Mouse (Mus musculus) kidney, postnatal 0 days (tissue): ENCODE measurements around the gene Slc39a3. TPM values are rescaled to one million over a fixed set of nuclear protein-coding genes. Genes with fewer than 3 reads are reported as not detected.

ENCODE experiments used
- ATAC-seq: fragments of 200-750 bp; cut with Nextera tagmentation; replicated peaks from 2 replicates; pipeline ENCODE4 v1.8.0; 2017; ENCODE audit warnings: low read depth, moderate number of reproducible peaks, moderate TSS enrichment, moderate library complexity; ENCODE audit not compliant: low FRiP score
- DNase-seq: peaks from one replicate; pipeline ENCODE4 v3.0.0-alpha.2; 2016; ENCODE audit warnings: low spot score
- H3K27ac ChIP-seq: fragments of 300-500 bp; sonication (generic); 2 replicates; pipeline ENCODE4 v1.5.1; 2014; ENCODE audit warnings: mild to moderate bottlenecking
- H3K27me3 ChIP-seq: fragments of 300-500 bp; sonication (generic); 2 replicates; pipeline ENCODE4 v1.6.1; 2014; ENCODE audit warnings: low read length, mixed read lengths; ENCODE audit not compliant: insufficient read depth
- H3K36me3 ChIP-seq: fragments of 300-500 bp; sonication (generic); 2 replicates; pipeline ENCODE4 v1.6.1; 2014; ENCODE audit warnings: low read length, mixed read lengths; ENCODE audit not compliant: insufficient read depth
- H3K4me1 ChIP-seq: fragments of 300-500 bp; sonication (generic); replicated peaks from 2 replicates; pipeline ENCODE4 v1.6.1; 2014; ENCODE audit warnings: antibody characterized with exemption, low read length, mixed read lengths; ENCODE audit not compliant: insufficient read depth
- H3K4me2 ChIP-seq: fragments of 300-500 bp; sonication (generic); 2 replicates; pipeline ENCODE4 v1.6.1; 2014; ENCODE audit warnings: mild to moderate bottlenecking, low read length, moderate library complexity, mixed read lengths
- H3K4me3 ChIP-seq: fragments of 300-500 bp; sonication (generic); replicated peaks from 2 replicates; pipeline ENCODE4 v1.5.1; 2014; ENCODE audit warnings: low read depth, low read length
- H3K9ac ChIP-seq: fragments of 300-500 bp; sonication (generic); 2 replicates; pipeline ENCODE4 v1.6.1; 2014; ENCODE audit warnings: low read depth, low read length
- H3K9me3 ChIP-seq: fragments of 300-500 bp; sonication (generic); replicated peaks from 2 replicates; pipeline ENCODE4 v1.6.1; 2016; ENCODE audit warnings: low read length, inconsistent platforms, mixed read lengths
- CTCF ChIP-seq: IDR thresholded peaks from 2 replicates; pipeline ENCODE4 v1.5.1; 2016; ENCODE audit warnings: antibody characterized with exemption, low read depth, mild to moderate bottlenecking, moderate library complexity
- whole genome bisulfite sequencing: fragments of 180-500 bp; shearing (Covaris S2); extraction: QIAGEN DNeasy Blood & Tissue Kit; methylation state at CpG from one replicate; pipeline ENCODE4 v1.1.7; 2014; 5-methylcytosine and 5-hydroxymethylcytosine counted together
- polyA plus RNA-seq: library from polyadenylated mRNA; unstranded; fragments of >200 nt; fragmentation: Nextera tagmentation; extraction: Ambion mirVana; gene quantifications from 2 replicates; pipeline ENCODE4 v1.2.1, GENCODE M21; 2015

Gene Slc39a3
- polyA plus RNA-seq, 1 experiment from 2014 or later = 13.4 TPM

GRCm38 (mm10) chr10:81001161-81001560, 36.1 kb downstream of the Slc39a3 start:
- H3K27ac ChIP-seq = no peak overlapping the region
- H3K4me2 ChIP-seq = no peak overlapping the region
- ATAC-seq (no peak), DNase-seq (no peak)
- WGBS = 66% methylated on average over 10 of the region's 10 CpGs
- TF ChIP-seq CTCF = no peak
- H3K27me3 ChIP-seq = no peaks in the 10 kb centered on the region
- H3K9me3 ChIP-seq = no peaks in the 10 kb centered on the region
- no peak overlapping the region for H3K4me3 ChIP-seq
- H3K36me3 ChIP-seq = no peaks in the 10 kb centered on the region
- no peak overlapping the region for H3K9ac ChIP-seq
- 0 out of 2 replicates have a peak, but pooled peaks cover 4% of the 10 kb centered on the region for H3K4me1 ChIP-seq

GRCm38 (mm10) chr10:81000197-81001062, 36.8 kb downstream of the Slc39a3 start:
- no peaks in the 10 kb centered on the region for H3K36me3 ChIP-seq
- 0 out of 2 replicates have a peak, but pooled peaks cover 4% of the 10 kb centered on the region for H3K4me1 ChIP-seq
- no peaks in the 10 kb centered on the region for H3K9me3 ChIP-seq
- H3K4me2 ChIP-seq = 0 out of 2 replicates have a peak overlapping the region, but pooled peaks have one; percentile 13
- no peak overlapping the region for H3K27ac ChIP-seq
- TF ChIP-seq CTCF = no peak
- WGBS = 39% methylated on average over 28 of the region's 28 CpGs
- no peak for ATAC-seq
- H3K4me3 ChIP-seq = no peak overlapping the region
- DNase-seq = no peak
- no peak overlapping the region for H3K9ac ChIP-seq
- no peaks in the 10 kb centered on the region for H3K27me3 ChIP-seq

DNA sequence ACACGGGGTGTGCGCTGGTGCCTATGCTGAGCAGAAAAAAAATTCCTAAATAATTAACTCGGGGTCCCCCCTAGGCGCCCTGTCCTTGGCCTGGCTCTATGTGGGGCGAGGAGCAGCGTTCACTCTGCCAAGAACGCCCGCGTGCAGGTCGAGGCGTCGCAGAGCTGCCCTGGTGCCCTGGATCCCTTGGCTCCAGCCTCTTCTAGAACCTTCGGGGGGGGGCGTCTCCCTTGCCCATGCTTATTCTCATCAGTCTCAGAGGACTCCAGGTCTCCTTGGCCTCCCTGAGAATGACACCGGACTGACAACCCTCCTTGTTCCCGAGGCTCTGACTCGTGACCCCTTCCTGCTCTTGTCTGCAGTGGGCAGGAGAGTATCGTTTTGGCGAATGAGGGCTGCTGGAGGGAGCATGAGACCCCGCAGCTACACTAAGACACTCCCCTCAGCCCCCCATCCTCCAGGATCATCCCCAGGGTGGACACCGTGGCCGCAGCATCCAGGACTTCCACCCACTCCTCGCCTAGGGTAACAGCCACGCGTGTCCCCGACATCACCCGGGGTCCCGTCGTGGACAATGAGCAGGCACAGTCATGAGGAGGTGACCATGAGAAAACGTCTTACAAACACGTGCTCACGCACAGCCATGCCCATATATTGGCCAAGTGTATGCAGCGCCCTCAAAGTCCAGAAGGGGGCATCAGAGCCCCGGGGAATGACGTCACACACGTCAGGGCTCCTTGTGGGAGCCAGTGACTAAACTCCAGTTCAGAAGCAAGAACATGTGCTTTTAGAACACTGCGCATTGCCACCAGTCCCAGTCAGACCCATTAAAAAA, 37.6 kb downstream of the Slc39a3 start:
- Histone ChIP-seq H3K27ac (no peak overlapping the region), H3K36me3 (no peaks in the 10 kb centered on the region), H3K4me3 (no peak overlapping the region), H3K4me1 (0 out of 2 replicates have a peak, but pooled peaks cover 6% of the 10 kb centered on the region), H3K9ac (no peak overlapping the region), H3K27me3 (no peaks in the 10 kb centered on the region), H3K4me2 (no peak overlapping the region), H3K9me3 (no peaks in the 10 kb centered on the region)
- 28% methylated on average over 37 of the region's 37 CpGs for WGBS
- peak; percentile 81 for DNase-seq
- peak; percentile 90 for TF ChIP-seq CTCF
- ATAC-seq = peak; percentile 80

DNA sequence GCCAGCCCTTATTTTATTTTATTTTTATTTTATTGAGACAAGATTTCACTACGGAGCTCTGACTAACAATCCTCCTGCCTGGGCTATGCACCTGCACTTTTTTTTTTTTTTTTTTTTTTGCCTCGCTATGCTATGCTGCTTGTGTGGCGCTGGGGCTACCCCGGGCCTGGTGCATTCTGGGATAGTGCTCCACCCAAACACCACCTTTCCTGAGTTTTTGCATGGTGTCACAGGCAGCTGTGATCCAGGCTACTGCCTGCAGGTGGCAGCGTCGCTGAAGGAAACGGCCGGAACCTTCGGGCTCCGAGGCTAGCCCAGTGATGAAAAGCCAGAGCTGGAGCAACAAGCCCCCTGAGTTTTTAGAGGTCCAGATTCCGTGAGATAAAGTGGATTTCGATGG, 38.4 kb downstream of the Slc39a3 start:
- 0 out of 2 replicates have a peak, but pooled peaks have one; percentile 16 for ATAC-seq

DNA sequence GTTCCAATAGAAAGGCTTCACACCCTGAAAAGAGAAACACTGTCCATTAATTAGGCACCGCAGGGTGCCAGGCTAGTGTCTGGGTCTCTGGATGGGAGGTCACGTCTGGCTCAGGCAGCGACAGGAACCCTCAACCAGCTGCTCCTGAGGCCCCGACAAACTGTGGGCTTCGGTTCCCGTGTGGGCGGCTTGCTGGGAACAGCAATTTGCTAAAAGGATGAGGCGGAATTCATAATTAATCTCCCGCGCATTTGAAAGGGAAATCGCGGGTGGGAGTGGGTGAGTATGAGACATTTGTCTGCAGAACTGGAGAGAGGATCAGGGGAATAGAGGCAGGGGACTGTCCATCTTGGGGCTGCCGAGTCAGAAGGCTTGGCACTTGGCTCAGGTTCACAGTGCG, 39.2 kb downstream of the Slc39a3 start:
- no peak overlapping the region for H3K27ac ChIP-seq

More for the DNA sequence above, 38.4 kb downstream of the Slc39a3 start:
- Histone ChIP-seq H3K27ac (no peak overlapping the region), H3K4me1 (0 out of 2 replicates have a peak, but pooled peaks cover 6% of the 10 kb centered on the region), H3K9ac (no peak overlapping the region), H3K9me3 (no peaks in the 10 kb centered on the region), H3K36me3 (no peaks in the 10 kb centered on the region), H3K4me2 (no peak overlapping the region), H3K27me3 (no peaks in the 10 kb centered on the region), H3K4me3 (no peak overlapping the region)
- peak; percentile 72 for TF ChIP-seq CTCF
- DNase-seq = peak; percentile 52
- 13% methylated on average over 12 of the region's 12 CpGs for WGBS

GRCm38 (mm10) chr10:80997332-80997731, 39.9 kb downstream of the Slc39a3 start:
- TF ChIP-seq CTCF = no peak

More for the DNA sequence above, 39.2 kb downstream of the Slc39a3 start:
- ATAC-seq (no peak), DNase-seq (no peak)
- 45% methylated on average over 14 of the region's 14 CpGs for WGBS
- TF ChIP-seq CTCF = no peak
- Histone ChIP-seq H3K27me3 (no peaks in the 10 kb centered on the region), H3K4me3 (no peak overlapping the region), H3K4me1 (0 out of 2 replicates have a peak, but pooled peaks cover 6% of the 10 kb centered on the region), H3K9me3 (no peaks in the 10 kb centered on the region), H3K36me3 (no peaks in the 10 kb centered on the region), H3K9ac (no peak overlapping the region), H3K4me2 (no peak overlapping the region)

More at GRCm38 (mm10) chr10:80997332-80997731, 39.9 kb downstream of the Slc39a3 start:
- H3K4me1 ChIP-seq = 0 out of 2 replicates have a peak, but pooled peaks cover 6% of the 10 kb centered on the region
- H3K9ac ChIP-seq = no peak overlapping the region
- no peak overlapping the region for H3K27ac ChIP-seq
- WGBS = 83% methylated on average over 8 of the region's 8 CpGs
- no peak overlapping the region for H3K4me3 ChIP-seq
- no peaks in the 10 kb centered on the region for H3K36me3 ChIP-seq
- ATAC-seq = no peak
- no peak for DNase-seq
- no peaks in the 10 kb centered on the region for H3K9me3 ChIP-seq
- no peak overlapping the region for H3K4me2 ChIP-seq
- H3K27me3 ChIP-seq = no peaks in the 10 kb centered on the region
